Comparison of ENCODE assay signal across 9 mouse cellular contexts in the genomic region with DNA sequence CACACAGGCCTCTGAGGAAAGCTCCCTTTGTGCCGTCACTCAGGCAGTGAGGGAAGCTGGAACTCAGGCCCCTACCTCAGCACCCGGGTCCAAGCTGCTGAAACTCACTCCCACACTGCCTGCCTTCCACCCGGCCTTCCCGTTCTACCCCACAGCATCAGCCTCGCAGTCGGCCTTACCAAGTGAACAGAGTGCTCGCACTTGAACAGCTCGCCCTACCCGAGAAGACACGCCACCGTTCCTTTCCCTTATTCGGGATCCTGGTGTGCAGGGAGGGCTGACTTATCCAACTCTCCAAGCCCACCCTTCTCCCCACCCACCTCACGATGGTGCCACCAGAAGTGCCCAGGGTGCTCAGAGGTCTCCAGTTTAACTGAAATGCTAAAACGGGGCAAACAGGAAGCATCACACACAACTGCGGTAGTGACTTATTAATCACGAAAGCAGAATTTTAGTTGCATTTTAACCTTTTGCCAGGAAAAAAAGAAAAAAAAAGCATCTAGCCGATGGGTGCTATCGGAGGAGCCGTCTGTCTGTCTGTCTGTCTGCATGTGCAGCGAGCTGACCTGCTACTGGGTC. TPM values are rescaled to one million over a fixed set of nuclear protein-coding genes. Genes with fewer than 3 reads are reported as not detected.
DNase-seq lines count a peak whose midpoint lies in the region; ATAC-seq and TF ChIP-seq lines count a peak whose summit lies in the region.
"Had no signal": no experiment of that assay in that cellular context is flagged by ENCODE, and none has a peak within 500 bp of the region (broad histone marks: within the 10 kb centered on the region; RNA-seq: fewer than 3 reads in every experiment).

No protein-coding gene starts in this region.

- H3K9me3 ChIP-seq in liver, embryonic 11.5 days (ENCODE audit: control insufficient read depth, low read length), result no peaks in the 10 kb centered on the region
- H3K9me3 ChIP-seq in forebrain, embryonic 11.5 days (ENCODE audit: control insufficient read depth, low read length), result no peaks in the 10 kb centered on the region
- no peaks in the 10 kb centered on the region for H3K9me3 ChIP-seq in kidney, embryonic 16.5 days (ENCODE audit: low read length)

- no peaks in the 10 kb centered on the region for H3K27me3 ChIP-seq in liver, adult 2 months (ENCODE audit: control insufficient read depth, insufficient read depth, low read length)
- no peaks in the 10 kb centered on the region for H3K27me3 ChIP-seq in liver, embryonic 11.5 days (replicated peaks; ENCODE audit: control insufficient read depth, insufficient read depth, low read length)
- H3K27me3 ChIP-seq in forebrain, embryonic 11.5 days (ENCODE audit: control insufficient read depth, insufficient read depth, low read length), result no peaks in the 10 kb centered on the region
- no peaks in the 10 kb centered on the region for H3K27me3 ChIP-seq in kidney, embryonic 16.5 days (ENCODE audit: insufficient read depth, low read length)

- peaks cover 14% of the 10 kb centered on the region for H3K4me1 ChIP-seq in liver, adult 2 months (ENCODE audit: control insufficient read depth, insufficient read depth, low read length)
- peaks cover 23% of the 10 kb centered on the region for H3K4me1 ChIP-seq in liver, embryonic 11.5 days (replicated peaks; ENCODE audit: control insufficient read depth, insufficient read depth, low read length)
- H3K4me1 ChIP-seq in forebrain, embryonic 11.5 days (replicated peaks; ENCODE audit: control insufficient read depth, insufficient read depth, low read length), result peaks cover 14% of the 10 kb centered on the region
- H3K4me1 ChIP-seq in kidney, embryonic 16.5 days (ENCODE audit: insufficient read depth, low read length), result peaks cover 75% of the 10 kb centered on the region

- TF ChIP-seq CTCF in liver, adult 2 months (IDR thresholded peaks at IDR 0.05; ENCODE audit: low read depth, low read length), result no peak

- no peaks in the 10 kb centered on the region for H3K36me3 ChIP-seq in liver, adult 2 months (ENCODE audit: control insufficient read depth, insufficient read depth, low read length)
- no peaks in the 10 kb centered on the region for H3K36me3 ChIP-seq in liver, embryonic 11.5 days (ENCODE audit: control insufficient read depth, insufficient read depth, low read length)
- no peaks in the 10 kb centered on the region; the same call in 1 of the 2 replicates for H3K36me3 ChIP-seq in forebrain, embryonic 11.5 days (ENCODE audit: control insufficient read depth, insufficient read depth, low read length)
- no peaks in the 10 kb centered on the region for H3K36me3 ChIP-seq in kidney, embryonic 16.5 days (ENCODE audit: insufficient read depth, low read length)

- H3K9ac ChIP-seq in liver, adult 2 months (ENCODE audit: low read depth, low read length), result peak overlapping the region; percentile 2; the same call in 1 of the 2 replicates
- no peak overlapping the region for H3K9ac ChIP-seq in liver, embryonic 11.5 days (ENCODE audit: low read depth, low read length)
- H3K9ac ChIP-seq in forebrain, embryonic 11.5 days (ENCODE audit: low read length), result peak overlapping the region; percentile 45; the same call in 1 of the 2 replicates
- H3K9ac ChIP-seq in kidney, embryonic 16.5 days (replicated peaks; ENCODE audit: low read length), result peak overlapping the region; percentile 53

- no peak for ATAC-seq in liver, embryonic 11.5 days (replicated peaks; ENCODE audit: low FRiP score)
- no peak for ATAC-seq in forebrain, embryonic 11.5 days (replicated peaks; ENCODE audit: low FRiP score)
- ATAC-seq in kidney, embryonic 16.5 days (ENCODE audit: low FRiP score, low TSS enrichment), result no peak

- peak; percentile 36 for DNase-seq in liver, adult 2 months (ENCODE audit: extremely low read depth, low read depth, low spot score)
- no peak for DNase-seq in liver, embryonic 11.5 days (ENCODE audit: low spot score)
- no peak for DNase-seq in forebrain, embryonic 11.5 days (ENCODE audit: low spot score)
- peak; percentile 45 for DNase-seq in thymus, postnatal 0 days (ENCODE audit: low spot score)
- DNase-seq in left cerebral cortex, postnatal 10 days (ENCODE audit: extremely low spot score in 1 of 2, low spot score in 2 of 2), result no peak
- no peak for DNase-seq in urinary bladder, postnatal 4 days (ENCODE audit: low spot score in 2 of 2)
- no peak for DNase-seq in spleen, postnatal 4 days (ENCODE audit: low spot score in 2 of 2)

- no peak overlapping the region for H3K27ac ChIP-seq in liver, adult 2 months (replicated peaks; ENCODE audit: insufficient read depth, low read depth, low read length)
- H3K27ac ChIP-seq in liver, embryonic 11.5 days (ENCODE audit: low read depth, low read length), result no peak overlapping the region
- 0 out of 2 replicates have a peak overlapping the region, but pooled peaks have one; percentile 4 for H3K27ac ChIP-seq in forebrain, embryonic 11.5 days (ENCODE audit: low read depth, low read length)
- peak overlapping the region; percentile 77 for H3K27ac ChIP-seq in kidney, embryonic 16.5 days (ENCODE audit: low read length)

- 81% methylated on average over 20 of the region's 20 CpGs for WGBS in liver, adult 2 months
- 87% methylated on average over 20 of the region's 20 CpGs for whole genome bisulfite sequencing in liver, embryonic 11.5 days
- 78% methylated on average over 20 of the region's 20 CpGs for WGBS in forebrain, embryonic 11.5 days
- 59% methylated on average over 20 of the region's 20 CpGs for WGBS in kidney, embryonic 16.5 days

- H3K4me2 ChIP-seq in liver, embryonic 11.5 days, result no peak overlapping the region
- H3K4me2 ChIP-seq in forebrain, embryonic 11.5 days (ENCODE audit: low read depth, low read length, severe bottlenecking), result 0 out of 2 replicates have a peak overlapping the region, but pooled peaks have one; percentile 1
- peak overlapping the region; percentile 42 for H3K4me2 ChIP-seq in kidney, embryonic 16.5 days (replicated peaks; ENCODE audit: low read depth, low read length)

- H3K79me2 ChIP-seq in liver, adult 2 months (ENCODE audit: control insufficient read depth, insufficient read depth, low read length), result peaks cover 14% of the 10 kb centered on the region; the same call in 1 of the 2 replicates

- intact Hi-C loops in left cerebral cortex, postnatal 10 days (cut with DNase I), result loop anchor here (5.0 kb wide), 1 partner anchor 58 kb away; no protein-coding TSS in a partner anchor

- H3K4me3 ChIP-seq in liver, adult 2 months (ENCODE audit: insufficient read depth, low read depth, low read length), result peak overlapping the region; percentile 8; the same call in 1 of the 2 replicates
- H3K4me3 ChIP-seq in liver, embryonic 11.5 days (ENCODE audit: low read depth, low read length), result no peak overlapping the region
- no peak overlapping the region for H3K4me3 ChIP-seq in forebrain, embryonic 11.5 days (ENCODE audit: low read depth, low read length)
- peak overlapping the region; percentile 20 for H3K4me3 ChIP-seq in kidney, embryonic 16.5 days (ENCODE audit: low read length)

- no peak for TF ChIP-seq POLR2A in liver, adult 2 months (IDR thresholded peaks at IDR 0.05; ENCODE audit: extremely low read depth, insufficient read depth, low read length)

RNA-seq across cellular contexts. Expression of a gene that starts 2.8 kb away (rescaled TPM):
- 1.4 and 2.2 TPM in 2 replicates for total RNA-seq in liver, adult 2 months (2014; rRNA removed)
- polyA plus RNA-seq in liver, adult 2 months (2012; rRNA removed), result 2.0 and 2.1 TPM in 2 replicates
- 1.1 and 1.6 TPM in 2 replicates for polyA plus RNA-seq in liver, embryonic 11.5 days (2014; fragmentation: Nextera tagmentation; extraction: Ambion mirVana)
- 3.8 and 4.6 TPM in 2 replicates for polyA plus RNA-seq in forebrain, embryonic 11.5 days (2014; fragmentation: Nextera tagmentation; extraction: Ambion mirVana)
- 5.3 and 6.7 TPM in 2 replicates for polyA plus RNA-seq in kidney, embryonic 16.5 days (2015; fragmentation: Nextera tagmentation; extraction: Ambion mirVana)
- polyA plus RNA-seq in thymus, postnatal 0 days (2015; fragmentation: Nextera tagmentation; extraction: Ambion mirVana), result 7.1 and 7.6 TPM in 2 replicates
- total RNA-seq in left cerebral cortex, postnatal 10 days (2021), result 1 to 10 TPM; 2.9 to 3.5 TPM

RNA-seq across cellular contexts. Expression of a gene that starts 46.3 kb away (rescaled TPM):
- total RNA-seq in liver, adult 2 months (2014; rRNA removed), result not detected in 2 replicates
- polyA plus RNA-seq in liver, adult 2 months (2012; rRNA removed), result not detected in 2 replicates
- polyA plus RNA-seq in liver, embryonic 11.5 days (2014; fragmentation: Nextera tagmentation; extraction: Ambion mirVana), result not detected in 2 replicates
- not detected in 2 replicates for polyA plus RNA-seq in forebrain, embryonic 11.5 days (2014; fragmentation: Nextera tagmentation; extraction: Ambion mirVana)
- not detected in 2 replicates for polyA plus RNA-seq in kidney, embryonic 16.5 days (2015; fragmentation: Nextera tagmentation; extraction: Ambion mirVana)
- not detected in 2 replicates for polyA plus RNA-seq in thymus, postnatal 0 days (2015; fragmentation: Nextera tagmentation; extraction: Ambion mirVana)
- 1 to 10 TPM; 1.6 to 2.0 TPM for total RNA-seq in left cerebral cortex, postnatal 10 days (2021)
- polyA plus RNA-seq: large intestine, adult 2 months had no signal

RNA-seq across cellular contexts. Expression of a gene that starts 56.2 kb away (rescaled TPM):
- total RNA-seq in liver, adult 2 months (2014; rRNA removed), result not detected in 2 replicates
- polyA plus RNA-seq in liver, adult 2 months (2012; rRNA removed), result not detected in 2 replicates
- polyA plus RNA-seq in liver, embryonic 11.5 days (2014; fragmentation: Nextera tagmentation; extraction: Ambion mirVana), result 0.15 TPM in 1 of 2 replicates, not detected in the other
- 0.23 and 0.32 TPM in 2 replicates for polyA plus RNA-seq in forebrain, embryonic 11.5 days (2014; fragmentation: Nextera tagmentation; extraction: Ambion mirVana)
- 0.27 and 0.82 TPM in 2 replicates for polyA plus RNA-seq in kidney, embryonic 16.5 days (2015; fragmentation: Nextera tagmentation; extraction: Ambion mirVana)
- 0.56 and 0.93 TPM in 2 replicates for polyA plus RNA-seq in thymus, postnatal 0 days (2015; fragmentation: Nextera tagmentation; extraction: Ambion mirVana)
- total RNA-seq in left cerebral cortex, postnatal 10 days (2021), result 1 to 10 TPM; 1.3 to 1.7 TPM

Comparison
In these comparisons a context has a peak if more than half of its experiments do, and no peak if none do; other contexts are left out.
1. DNase-seq: peak in liver, adult 2 months (single experiment) and thymus, postnatal 0 days (single experiment); none in liver, embryonic 11.5 days (single experiment), forebrain, embryonic 11.5 days (single experiment), left cerebral cortex, postnatal 10 days (0 of 2), urinary bladder, postnatal 4 days (0 of 2) and spleen, postnatal 4 days (0 of 2).
2. H3K4me3 ChIP-seq: peak in liver, adult 2 months (single experiment) and kidney, embryonic 16.5 days (single experiment); none in liver, embryonic 11.5 days (single experiment) and forebrain, embryonic 11.5 days (single experiment).
3. H3K27ac ChIP-seq: peak in forebrain, embryonic 11.5 days (single experiment) and kidney, embryonic 16.5 days (single experiment); none in liver, adult 2 months (single experiment) and liver, embryonic 11.5 days (single experiment).